Mouse (Mus musculus) thymus, adult 2 months (tissue): ENCODE data around the gene Mul1.

Source experiments
- CTCF ChIP-seq: fragments of 200-500 bp; IDR thresholded peaks from 2 replicates; pipeline ENCODE4 v1.5.1; 2012; ENCODE audit warnings: mild to moderate bottlenecking, control low read depth, low read length, moderate library complexity, borderline replicate concordance; ENCODE audit not compliant: control insufficient read depth, poor library complexity, insufficient read depth; ENCODE audit errors: extremely low read depth
- POLR2A ChIP-seq: fragments of 200-500 bp; IDR thresholded peaks from 2 replicates; pipeline ENCODE4 v1.6.1; 2012; ENCODE audit warnings: mild to moderate bottlenecking, low read length, control low read depth, moderate library complexity; ENCODE audit not compliant: control insufficient read depth, poor library complexity, insufficient read depth; ENCODE audit errors: extremely low read depth

GRCm38 (mm10) chr4:138462971-138463831, 28.7 kb downstream of the Mul1 start:
- TF ChIP-seq POLR2A (no peak), CTCF (no peak)
